Mouse (Mus musculus): ENCODE results near the gene Ank3. TPM values are rescaled to one million over a fixed set of nuclear protein-coding genes. Genes with fewer than 3 reads are reported as not detected.
A peak's percentile ranks its signal among the peaks of the same experiment; 100 is the strongest.

The Ank3 gene
- polyA plus RNA-seq, 1 experiment from 2014 or later, result 24.5 TPM

- Histone ChIP-seq H3K9ac (replicated peaks; ENCODE audit: low read depth) (no peak overlapping the region), H3K36me3 (ENCODE audit: insufficient read depth, low read length) (no peaks in the 10 kb centered on the region), H3K4me2 (replicated peaks; ENCODE audit: low read depth, low read length) (no peak overlapping the region), H3K4me1 (ENCODE audit: insufficient read depth, low read depth, low read length) (no peaks in the 10 kb centered on the region), H3K27me3 (replicated peaks; ENCODE audit: insufficient read depth, low read length) (no peaks in the 10 kb centered on the region), H3K27ac (ENCODE audit: low read length) (no peak overlapping the region), H3K9me3 (ENCODE audit: low read length) (no peaks in the 10 kb centered on the region), H3K4me3 (ENCODE audit: low read depth, low read length) (no peak overlapping the region)
- TF ChIP-seq EP300 (IDR thresholded peaks at IDR 0.05) (no peak), CTCF (IDR thresholded peaks at IDR 0.05) (no peak)
- ATAC-seq (no peak), DNase-seq (ENCODE audit: low spot score) (no peak)
- WGBS, result 89% methylated on average over 3 of the region's 3 CpGs
These were observed 186.7 kb downstream of the Ank3 start for GRCm38 (mm10) chr10:69585271-69585670.

DNA sequence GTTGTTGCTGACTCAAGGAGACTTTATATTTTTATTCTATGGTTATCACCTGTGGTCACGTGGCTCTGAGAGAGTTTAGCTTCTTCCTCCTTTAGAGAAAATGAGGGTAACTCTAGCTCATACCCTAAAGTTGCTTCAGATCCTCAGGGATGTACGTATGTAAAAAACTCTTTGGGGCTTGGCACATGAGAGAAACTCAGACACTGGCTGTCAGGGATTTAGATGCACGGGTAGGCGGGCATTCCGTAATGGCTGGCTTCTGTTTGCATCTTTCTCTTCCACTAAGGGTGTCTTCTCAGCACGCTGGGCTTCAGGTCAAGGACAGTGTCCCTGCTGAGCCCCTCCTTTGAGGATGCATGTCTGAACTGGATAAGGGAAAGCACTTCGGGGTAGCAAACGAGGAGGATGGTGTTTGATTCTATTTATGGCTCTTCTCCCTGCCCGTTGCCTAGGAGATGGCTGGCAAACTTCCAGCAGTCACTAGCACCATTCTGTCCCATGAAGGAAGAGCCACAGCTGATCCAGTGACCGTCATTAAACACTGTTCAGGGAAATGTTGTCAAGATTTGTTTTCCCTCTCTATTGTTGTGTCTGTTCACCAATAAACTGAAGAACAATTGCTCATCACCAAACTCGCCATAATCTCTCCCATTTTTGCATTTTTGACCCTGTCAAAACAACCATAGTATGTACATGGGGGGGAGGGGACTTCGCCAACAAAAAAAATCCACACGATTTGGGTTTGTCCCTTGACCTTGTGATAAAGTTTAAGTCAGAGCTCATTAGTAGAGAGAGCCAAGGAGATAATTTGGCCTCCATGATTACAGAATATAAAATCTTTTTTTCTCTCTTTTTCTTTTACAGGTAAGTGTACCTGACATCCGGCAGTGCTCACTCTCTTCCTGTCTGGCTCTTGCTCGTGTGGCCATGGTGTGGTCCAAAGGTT lies 195.9 kb downstream of the Ank3 start:
- DNase-seq (ENCODE audit: low spot score) (peak; percentile 50), ATAC-seq (peak; percentile 43)
- H3K27ac ChIP-seq (ENCODE audit: low read length), result no peak overlapping the region
- H3K9me3 ChIP-seq (ENCODE audit: low read length), result no peaks in the 10 kb centered on the region
- H3K4me2 ChIP-seq (replicated peaks; ENCODE audit: low read depth, low read length), result no peak overlapping the region
- TF ChIP-seq CTCF (IDR thresholded peaks at IDR 0.05), result no peak
- no peak for TF ChIP-seq EP300 (IDR thresholded peaks at IDR 0.05)
- H3K27me3 ChIP-seq (replicated peaks; ENCODE audit: insufficient read depth, low read length), result no peaks in the 10 kb centered on the region
- no peaks in the 10 kb centered on the region for H3K36me3 ChIP-seq (ENCODE audit: insufficient read depth, low read length)
- WGBS, result 31% methylated on average over 15 of the region's 15 CpGs
- no peaks in the 10 kb centered on the region for H3K4me1 ChIP-seq (ENCODE audit: insufficient read depth, low read depth, low read length)
- no peak overlapping the region for H3K4me3 ChIP-seq (ENCODE audit: low read depth, low read length)
- no peak overlapping the region for H3K9ac ChIP-seq (replicated peaks; ENCODE audit: low read depth)

DNA sequence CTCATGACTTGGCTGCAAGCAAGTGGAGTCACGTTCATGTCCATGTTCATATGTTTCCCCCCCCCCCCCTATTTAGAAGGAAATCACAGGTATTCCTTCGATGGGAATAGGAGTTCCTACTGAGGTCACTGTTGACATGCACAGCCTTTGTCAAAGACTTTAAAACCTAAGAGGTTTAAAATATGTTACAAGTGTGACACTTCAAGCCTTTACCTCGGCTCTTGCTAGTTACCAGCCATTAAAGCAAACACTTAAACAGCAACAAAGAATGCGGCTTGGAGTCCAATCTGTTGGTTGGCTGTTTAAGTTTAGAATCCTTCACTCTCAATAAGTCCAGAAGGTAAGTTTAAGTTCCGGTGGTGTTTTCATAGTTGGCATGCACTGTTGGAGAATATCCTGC lies 196.9 kb downstream of the Ank3 start:
- 63% methylated on average over 5 of the region's 5 CpGs for WGBS
- no peaks in the 10 kb centered on the region for H3K9me3 ChIP-seq (ENCODE audit: low read length)
- DNase-seq (ENCODE audit: low spot score) (peak; percentile 87), ATAC-seq (peak; percentile 92)
- no peak overlapping the region for H3K4me3 ChIP-seq (ENCODE audit: low read depth, low read length)
- peak overlapping the region; percentile 9; the same call in 1 of the 2 replicates for H3K27ac ChIP-seq (ENCODE audit: low read length)
- H3K4me1 ChIP-seq (ENCODE audit: insufficient read depth, low read depth, low read length), result no peaks in the 10 kb centered on the region
- H3K9ac ChIP-seq (replicated peaks; ENCODE audit: low read depth), result no peak overlapping the region
- no peak overlapping the region for H3K4me2 ChIP-seq (replicated peaks; ENCODE audit: low read depth, low read length)
- no peaks in the 10 kb centered on the region for H3K36me3 ChIP-seq (ENCODE audit: insufficient read depth, low read length)
- H3K27me3 ChIP-seq (replicated peaks; ENCODE audit: insufficient read depth, low read length), result no peaks in the 10 kb centered on the region
- TF ChIP-seq EP300 (IDR thresholded peaks at IDR 0.05), result peak; percentile 91
- TF ChIP-seq CTCF (IDR thresholded peaks at IDR 0.05), result no peak

DNA sequence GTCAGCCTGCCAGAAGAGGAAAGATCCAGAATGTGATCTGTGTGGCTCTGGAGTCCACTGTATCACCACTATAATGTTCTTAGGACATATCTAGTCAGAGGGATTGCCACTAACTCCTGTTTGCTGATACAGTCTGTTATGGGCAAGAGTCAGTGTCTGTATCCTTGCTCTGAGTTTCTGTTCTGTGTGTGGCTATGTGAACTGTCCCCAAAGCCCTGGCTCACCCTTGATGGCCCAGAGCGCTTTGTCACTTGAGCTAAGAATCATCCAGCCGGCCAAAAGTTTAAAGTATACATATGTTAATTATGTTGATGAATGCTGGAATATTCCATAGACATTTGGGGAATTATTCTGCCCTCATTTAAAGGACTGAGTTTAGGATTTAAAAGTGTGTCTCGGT lies 202.9 kb downstream of the Ank3 start:
- no peak for TF ChIP-seq CTCF (IDR thresholded peaks at IDR 0.05)
- no peak for TF ChIP-seq EP300 (IDR thresholded peaks at IDR 0.05)
- ATAC-seq, result no peak
- Histone ChIP-seq H3K9ac (replicated peaks; ENCODE audit: low read depth) (no peak overlapping the region), H3K36me3 (ENCODE audit: insufficient read depth, low read length) (no peaks in the 10 kb centered on the region), H3K27me3 (replicated peaks; ENCODE audit: insufficient read depth, low read length) (no peaks in the 10 kb centered on the region), H3K9me3 (ENCODE audit: low read length) (no peaks in the 10 kb centered on the region), H3K4me2 (replicated peaks; ENCODE audit: low read depth, low read length) (no peak overlapping the region), H3K4me3 (ENCODE audit: low read depth, low read length) (no peak overlapping the region), H3K4me1 (ENCODE audit: insufficient read depth, low read depth, low read length) (no peaks in the 10 kb centered on the region), H3K27ac (ENCODE audit: low read length) (no peak overlapping the region)
- no peak for DNase-seq (ENCODE audit: low spot score)
- 84% methylated on average over 3 of the region's 3 CpGs for WGBS

DNA sequence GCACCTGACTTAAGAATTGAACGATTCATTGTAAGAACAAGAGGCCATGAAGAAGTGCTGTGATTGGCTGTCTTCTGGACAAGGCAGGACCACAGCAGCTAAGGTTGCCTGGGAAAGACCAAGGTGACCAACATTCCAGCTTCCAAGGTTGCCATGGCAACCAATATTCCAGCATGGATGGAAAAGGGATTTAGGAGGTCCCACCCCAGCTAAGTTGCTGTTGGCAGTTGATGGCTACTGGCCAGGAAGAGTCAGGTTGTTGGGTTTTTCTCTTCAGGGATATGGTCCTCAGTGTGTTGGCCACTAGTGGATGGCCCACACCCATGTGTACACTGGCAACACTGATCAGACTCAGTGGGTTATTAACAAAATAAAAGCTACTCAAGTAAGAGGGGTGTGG lies 204.1 kb downstream of the Ank3 start:
- Histone ChIP-seq H3K27ac (ENCODE audit: low read length) (no peak overlapping the region), H3K4me2 (replicated peaks; ENCODE audit: low read depth, low read length) (no peak overlapping the region), H3K4me1 (ENCODE audit: insufficient read depth, low read depth, low read length) (no peaks in the 10 kb centered on the region), H3K27me3 (replicated peaks; ENCODE audit: insufficient read depth, low read length) (no peaks in the 10 kb centered on the region), H3K36me3 (ENCODE audit: insufficient read depth, low read length) (no peaks in the 10 kb centered on the region), H3K4me3 (ENCODE audit: low read depth, low read length) (no peak overlapping the region), H3K9me3 (ENCODE audit: low read length) (no peaks in the 10 kb centered on the region), H3K9ac (replicated peaks; ENCODE audit: low read depth) (no peak overlapping the region)
- WGBS, result 81% methylated on average over 1 of the region's 1 CpGs
- no peak for TF ChIP-seq CTCF (IDR thresholded peaks at IDR 0.05)
- TF ChIP-seq EP300 (IDR thresholded peaks at IDR 0.05), result no peak
- ATAC-seq, result no peak
- no peak for DNase-seq (ENCODE audit: low spot score)

GRCm38 (mm10) chr10:69604609-69605008 lies 206.0 kb downstream of the Ank3 start:
- Histone ChIP-seq H3K4me2 (replicated peaks; ENCODE audit: low read depth, low read length) (no peak overlapping the region), H3K36me3 (ENCODE audit: insufficient read depth, low read length) (no peaks in the 10 kb centered on the region), H3K27me3 (replicated peaks; ENCODE audit: insufficient read depth, low read length) (no peaks in the 10 kb centered on the region), H3K4me3 (ENCODE audit: low read depth, low read length) (no peak overlapping the region), H3K9me3 (ENCODE audit: low read length) (no peaks in the 10 kb centered on the region), H3K27ac (ENCODE audit: low read length) (no peak overlapping the region), H3K4me1 (ENCODE audit: insufficient read depth, low read depth, low read length) (no peaks in the 10 kb centered on the region), H3K9ac (replicated peaks; ENCODE audit: low read depth) (no peak overlapping the region)
- DNase-seq (ENCODE audit: low spot score), result no peak
- TF ChIP-seq EP300 (IDR thresholded peaks at IDR 0.05) (no peak), CTCF (IDR thresholded peaks at IDR 0.05) (no peak)
- ATAC-seq, result no peak
- 78% methylated on average over 6 of the region's 6 CpGs for WGBS

Measured in lung, postnatal 0 days (tissue).